Mouse (Mus musculus) fat pad, adult 2 months (tissue): ENCODE data around the gene Ccdc120.
"Not testable (repeated sequence)": the region's sequence is repeated elsewhere in the genome, so short reads cannot be mapped to it uniquely, and the experiment has no call there.

Source experiments
- DNase-seq: peaks from one replicate; pipeline ENCODE4 v3.0.0-alpha.2; 2011; ENCODE audit warnings: low read depth, low spot score; ENCODE audit errors: extremely low read depth

Gene Ccdc120

GRCm38 (mm10) chrX:7713764-7714134 lies 37.0 kb downstream of the Ccdc120 start:
- not testable (repeated sequence) for DNase-seq

- peak; percentile 58 for DNase-seq
These were observed 53.7 kb downstream of the Ccdc120 start, which contains the start of gene Gpkow for GRCm38 (mm10) chrX:7696954-7697381. Gene Gpkow (plus strand): TSS chrX:7697131.

- DNase-seq = no peak
These were observed 54.2 kb downstream of the Ccdc120 start for GRCm38 (mm10) chrX:7696520-7696919.

- no peak for DNase-seq
These were observed 57.8 kb downstream of the Ccdc120 start for GRCm38 (mm10) chrX:7692862-7693261.

- no peak for DNase-seq
These were observed 60.2 kb downstream of the Ccdc120 start for GRCm38 (mm10) chrX:7690486-7690885.

- no peak for DNase-seq
These were observed 62.4 kb downstream of the Ccdc120 start for GRCm38 (mm10) chrX:7688321-7688720.
